Mouse (Mus musculus): ENCODE measurements at regions not wholly inside any gene's neighbourhood (a gene's known extent, or its start where the extent isn't known, plus 50 kb on each side); places are given as distances from the start of the nearest gene placed in this dataset.

- no peak for DNase-seq (ENCODE audit: low spot score in 2 of 2)
These were observed 92.9 kb upstream of the Tbc1d5 start for GRCm38 (mm10) chr17:51272025-51272424.

DNA sequence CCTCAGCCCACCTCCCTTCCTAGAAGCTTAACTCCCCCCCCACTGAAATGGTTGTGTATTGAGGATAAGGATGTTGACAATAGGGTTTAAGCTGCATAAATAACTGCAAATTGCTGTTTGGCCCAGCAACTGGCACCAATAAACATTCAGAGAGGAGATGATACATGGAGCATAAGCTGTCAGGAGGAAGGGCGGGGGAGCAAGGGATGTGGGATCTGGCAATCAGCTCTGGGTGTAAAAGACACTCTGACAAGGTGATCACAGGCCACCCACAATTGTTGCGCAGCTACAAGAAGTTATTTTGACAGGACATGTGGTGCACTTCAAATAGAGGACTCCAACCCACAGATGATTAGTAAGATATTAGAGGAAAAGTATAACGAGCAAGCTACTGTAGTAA is 83.8 kb upstream of the Tbc1d5 start:
- peak in 1 of 2 experiments; percentile 22 for DNase-seq (ENCODE audit: low spot score in 2 of 2)

DNA sequence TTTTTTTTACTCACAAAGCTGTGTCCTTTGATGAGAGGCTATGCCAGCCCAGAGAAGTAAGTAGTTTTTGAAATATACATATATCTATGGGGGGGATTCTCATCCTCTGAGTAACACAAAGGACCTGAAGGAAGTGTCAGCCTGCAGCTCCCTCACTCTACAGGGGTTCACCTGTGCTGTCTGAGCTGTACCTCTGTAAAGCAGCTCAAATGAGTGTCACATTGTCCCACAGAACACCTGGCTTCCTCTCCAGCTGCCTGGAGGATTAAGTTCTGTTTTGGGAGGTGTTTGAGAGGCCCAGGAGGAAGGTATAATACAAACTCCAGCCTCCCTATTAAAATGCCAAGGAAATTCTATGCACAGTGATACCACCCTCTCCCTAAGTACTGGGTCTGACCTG is 83.3 kb upstream of the Tbc1d5 start:
- no peak for DNase-seq (ENCODE audit: low spot score in 2 of 2)

- no peak for DNase-seq (ENCODE audit: low spot score in 2 of 2)
These were observed 79.2 kb upstream of the Tbc1d5 start for GRCm38 (mm10) chr17:51258316-51258715.

DNA sequence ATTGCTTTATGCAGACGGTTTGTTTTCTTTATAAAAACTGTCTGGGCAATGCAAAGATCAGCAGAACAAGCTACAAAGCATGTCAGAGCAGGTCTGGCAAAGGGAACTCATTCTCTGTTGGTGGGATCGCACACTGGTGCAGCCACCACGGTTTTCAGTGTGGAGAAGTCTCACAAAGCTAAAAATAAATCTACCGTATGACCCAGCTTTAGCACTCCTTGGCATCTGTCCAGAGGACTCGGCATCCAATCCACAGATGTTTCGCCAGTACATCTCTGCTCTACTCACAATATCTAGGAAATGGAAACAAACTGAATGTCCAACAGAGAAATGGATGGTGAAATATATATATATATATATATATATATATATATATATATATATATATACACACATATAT is 69.4 kb upstream of the Tbc1d5 start:
- DNase-seq (ENCODE audit: low spot score in 2 of 2), result no peak

DNA sequence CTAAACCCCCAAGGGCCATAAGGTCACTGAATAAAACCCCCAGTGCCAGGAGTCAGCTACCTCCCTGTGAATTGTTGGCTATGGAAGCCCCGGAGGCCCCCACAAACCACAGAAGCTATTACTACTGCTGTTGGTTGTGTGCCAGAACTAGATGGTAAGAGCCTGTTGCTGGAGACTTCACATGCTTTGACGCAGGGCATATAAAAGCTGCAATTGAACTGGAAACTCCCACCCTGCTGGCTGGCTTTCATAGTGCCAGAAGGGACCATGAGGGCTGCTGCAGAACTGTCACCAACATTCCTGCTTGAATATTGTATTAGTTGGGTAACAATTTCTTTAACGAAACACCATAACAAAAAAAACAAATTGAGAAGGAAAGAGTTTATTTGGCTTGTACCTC is 66.9 kb upstream of the Tbc1d5 start:
- DNase-seq (ENCODE audit: low spot score in 2 of 2), result peak; percentile 8 to 51

DNA sequence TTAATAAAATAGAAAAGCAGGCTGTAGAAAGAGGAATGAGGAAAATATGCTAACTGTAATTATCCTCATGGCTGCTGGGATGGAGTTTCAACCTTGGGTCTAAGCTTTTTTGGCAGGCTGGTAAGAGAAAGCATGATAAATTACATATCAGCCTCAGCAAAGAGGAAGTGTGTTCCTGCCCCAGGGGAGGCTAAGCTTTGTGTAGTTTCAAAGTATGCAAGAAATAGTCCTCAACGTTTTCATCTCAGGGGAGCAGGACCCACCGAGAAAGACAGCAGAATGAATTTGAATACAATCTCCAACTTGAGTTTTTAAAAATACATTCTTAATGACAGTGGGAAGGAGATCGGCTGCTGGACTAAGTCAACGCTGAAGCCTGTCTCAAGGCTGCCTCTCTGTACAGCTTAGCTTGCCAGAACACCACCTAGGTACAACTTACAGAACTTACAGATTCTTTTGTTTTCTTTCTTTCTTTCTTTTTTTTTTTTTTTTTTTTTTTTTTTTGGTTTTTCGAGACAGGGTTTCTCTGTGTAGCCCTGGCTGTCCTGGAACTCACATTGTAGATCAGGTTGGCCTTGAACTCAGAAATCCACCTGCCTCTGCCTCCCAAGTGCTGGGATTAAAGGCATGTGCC is 61.3 kb upstream of the Tbc1d5 start:
- DNase-seq (ENCODE audit: low spot score in 2 of 2), result no peak

DNA sequence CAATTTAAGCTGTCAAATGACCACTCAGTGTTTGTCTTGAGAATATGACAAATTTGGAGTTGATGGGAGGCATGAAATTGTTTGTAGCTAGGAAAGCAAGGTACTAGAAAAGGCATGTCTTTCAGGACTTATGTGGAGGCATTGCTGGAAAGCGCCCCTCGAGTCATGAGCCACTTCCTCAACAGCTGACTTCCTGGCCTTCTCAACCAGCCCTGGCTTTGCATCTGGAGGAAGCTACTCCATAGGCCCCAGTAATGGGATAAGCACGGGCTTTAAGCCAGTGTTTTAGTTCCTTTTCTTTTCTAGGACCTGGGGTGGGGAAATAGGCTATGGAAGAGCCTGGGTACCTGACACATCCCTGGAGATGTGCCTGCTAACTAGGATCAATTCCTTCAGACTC is 60.3 kb upstream of the Tbc1d5 start:
- no peak for DNase-seq (ENCODE audit: low spot score in 2 of 2)

Data from layer of hippocampus, adult 18-20 months (tissue).